Mouse (Mus musculus): Measurements from ENCODE around the gene Zeb2. TPM values are rescaled to one million over a fixed set of nuclear protein-coding genes. Genes with fewer than 3 reads are reported as not detected.

Gene Zeb2
- polyA plus RNA-seq, 1 experiment: 53.0 TPM

DNA sequence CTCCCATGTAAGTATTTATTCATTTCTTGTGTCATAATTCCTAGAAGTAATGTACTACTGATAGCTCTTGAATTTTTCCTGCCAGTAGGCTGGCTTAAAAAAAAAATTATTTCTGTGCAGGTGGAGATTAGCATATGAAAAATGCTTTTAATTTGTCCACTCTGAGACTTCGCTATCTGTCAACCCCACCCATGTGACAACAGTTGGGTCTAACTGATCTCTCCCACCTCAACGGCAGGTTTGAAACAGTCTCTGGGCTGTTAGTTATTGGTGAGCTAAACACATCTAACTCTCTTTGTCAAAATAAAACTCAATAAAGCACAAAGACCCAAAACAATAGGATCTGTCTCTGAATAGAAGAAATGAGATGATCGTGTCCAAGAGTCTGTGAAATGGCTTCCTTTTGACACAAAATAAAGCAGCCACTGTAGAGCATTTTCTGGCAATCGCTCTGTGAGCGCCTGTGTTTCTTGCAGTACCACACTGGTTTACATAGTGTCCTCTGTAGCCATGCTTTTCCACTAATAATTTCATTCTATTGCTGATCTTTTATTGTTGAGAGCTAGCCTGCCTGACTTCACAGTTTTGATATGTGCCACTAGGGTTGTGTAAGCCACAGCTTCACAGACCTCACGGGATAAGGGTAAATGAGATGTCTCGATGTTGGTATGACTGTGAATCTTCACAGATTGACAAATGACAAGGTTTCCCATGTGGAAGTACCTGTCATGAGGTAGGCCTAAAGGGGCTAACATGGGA lies 48.2 kb downstream of the Zeb2 start:
- Histone ChIP-seq H3K27ac (replicated peaks; ENCODE audit: low read depth, low read length) (0 out of 2 replicates have a peak overlapping the region, but pooled peaks have one; percentile 13), H3K4me3 (ENCODE audit: insufficient read depth, low read depth, low read length) (no peak overlapping the region), H3K4me1 (ENCODE audit: control insufficient read depth, insufficient read depth, insufficient read length, low read length) (peaks cover 7% of the 10 kb centered on the region)

DNA sequence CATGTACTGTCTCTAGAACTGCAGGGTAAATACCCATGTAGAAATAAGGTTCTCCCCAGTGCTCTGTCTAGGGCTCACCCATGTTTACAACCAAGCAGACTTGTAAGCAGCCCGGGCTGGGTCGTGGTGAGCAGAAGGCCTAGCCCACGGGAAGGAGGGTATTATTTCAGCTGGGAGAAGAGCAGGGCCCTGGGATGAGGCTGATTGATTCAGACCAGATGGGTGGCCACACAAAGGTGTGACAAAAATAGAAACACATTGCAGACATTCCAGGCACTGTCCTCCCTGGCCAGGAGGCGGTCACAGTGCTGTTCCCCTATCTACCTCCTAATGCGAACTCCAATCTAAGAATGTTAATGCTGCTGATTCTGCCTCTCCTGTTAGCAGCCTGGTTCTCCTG lies 50.1 kb downstream of the Zeb2 start:
- H3K27ac ChIP-seq (replicated peaks; ENCODE audit: low read depth, low read length): no peak overlapping the region
- H3K4me3 ChIP-seq (ENCODE audit: insufficient read depth, low read depth, low read length): no peak overlapping the region
- 0 out of 2 replicates have a peak, but pooled peaks cover 3% of the 10 kb centered on the region for H3K4me1 ChIP-seq (ENCODE audit: control insufficient read depth, insufficient read depth, insufficient read length, low read length)

GRCm38 (mm10) chr2:45063300-45063890 lies 53.8 kb downstream of the Zeb2 start:
- Histone ChIP-seq H3K4me3 (ENCODE audit: insufficient read depth, low read depth, low read length) (no peak overlapping the region), H3K27ac (replicated peaks; ENCODE audit: low read depth, low read length) (no peak overlapping the region), H3K4me1 (ENCODE audit: control insufficient read depth, insufficient read depth, insufficient read length, low read length) (peaks cover 5% of the 10 kb centered on the region; the same call in 1 of the 2 replicates)

DNA sequence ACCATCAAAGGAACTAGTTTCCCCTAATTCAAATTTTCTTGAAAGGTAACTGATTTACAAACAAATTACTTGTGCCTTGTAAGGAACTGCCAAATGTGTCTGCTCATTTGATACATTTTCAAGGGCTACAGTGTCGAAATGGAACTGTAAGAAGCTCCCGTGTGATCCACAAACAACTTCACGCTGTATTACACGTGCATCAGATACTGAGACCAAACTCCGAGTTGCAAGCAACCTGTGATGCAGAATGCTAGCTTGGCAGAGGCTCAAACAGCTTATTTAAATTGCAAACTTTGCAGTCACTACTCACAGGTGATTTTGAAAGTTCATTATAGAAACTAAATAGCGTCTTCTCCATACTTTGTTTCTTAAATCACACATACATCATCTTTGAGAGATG lies 55.1 kb downstream of the Zeb2 start:
- no peak overlapping the region for H3K4me3 ChIP-seq (ENCODE audit: insufficient read depth, low read depth, low read length)
- no peak overlapping the region for H3K27ac ChIP-seq (replicated peaks; ENCODE audit: low read depth, low read length)
- H3K4me1 ChIP-seq (ENCODE audit: control insufficient read depth, insufficient read depth, insufficient read length, low read length): peaks cover 6% of the 10 kb centered on the region; the same call in 1 of the 2 replicates

GRCm38 (mm10) chr2:45060768-45061167 lies 56.4 kb downstream of the Zeb2 start:
- Histone ChIP-seq H3K4me1 (ENCODE audit: control insufficient read depth, insufficient read depth, insufficient read length, low read length) (peaks cover 10% of the 10 kb centered on the region; the same call in 1 of the 2 replicates), H3K27ac (replicated peaks; ENCODE audit: low read depth, low read length) (no peak overlapping the region)

DNA sequence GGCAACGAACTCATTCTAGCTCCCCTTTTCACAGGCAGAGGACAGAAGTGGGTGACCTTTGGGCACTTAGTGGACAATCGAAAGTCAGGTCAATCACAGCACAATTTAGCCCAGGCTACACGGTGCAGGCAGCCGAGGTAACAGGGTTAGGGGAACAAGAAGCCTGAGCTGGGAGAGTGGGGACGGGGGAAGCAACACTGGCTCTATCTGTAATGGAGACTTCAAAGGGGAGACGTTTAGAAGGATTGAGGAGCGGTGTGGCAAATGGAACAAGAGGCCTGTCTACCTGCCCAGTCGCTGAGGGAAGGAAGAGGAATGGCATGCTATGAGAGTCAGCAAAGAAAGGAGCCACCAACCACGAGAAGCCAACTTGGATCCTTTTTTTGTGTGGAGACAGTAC lies 57.0 kb downstream of the Zeb2 start:
- H3K4me1 ChIP-seq (ENCODE audit: control insufficient read depth, insufficient read depth, insufficient read length, low read length): peaks cover 10% of the 10 kb centered on the region; the same call in 1 of the 2 replicates
- no peak overlapping the region for H3K27ac ChIP-seq (replicated peaks; ENCODE audit: low read depth, low read length)
- no peak overlapping the region for H3K4me3 ChIP-seq (ENCODE audit: insufficient read depth, low read depth, low read length)

More at GRCm38 (mm10) chr2:45060768-45061167, 56.4 kb downstream of the Zeb2 start:
- H3K4me3 ChIP-seq (ENCODE audit: insufficient read depth, low read depth, low read length): no peak overlapping the region

GRCm38 (mm10) chr2:45059599-45059998 lies 57.6 kb downstream of the Zeb2 start:
- Histone ChIP-seq H3K4me3 (ENCODE audit: insufficient read depth, low read depth, low read length) (no peak overlapping the region), H3K27ac (replicated peaks; ENCODE audit: low read depth, low read length) (no peak overlapping the region), H3K4me1 (ENCODE audit: control insufficient read depth, insufficient read depth, insufficient read length, low read length) (peaks cover 12% of the 10 kb centered on the region; the same call in 1 of the 2 replicates)

GRCm38 (mm10) chr2:45059010-45059409 lies 58.2 kb downstream of the Zeb2 start:
- Histone ChIP-seq H3K4me1 (ENCODE audit: control insufficient read depth, insufficient read depth, insufficient read length, low read length) (peaks cover 12% of the 10 kb centered on the region; the same call in 1 of the 2 replicates), H3K27ac (replicated peaks; ENCODE audit: low read depth, low read length) (no peak overlapping the region), H3K4me3 (ENCODE audit: insufficient read depth, low read depth, low read length) (no peak overlapping the region)

DNA sequence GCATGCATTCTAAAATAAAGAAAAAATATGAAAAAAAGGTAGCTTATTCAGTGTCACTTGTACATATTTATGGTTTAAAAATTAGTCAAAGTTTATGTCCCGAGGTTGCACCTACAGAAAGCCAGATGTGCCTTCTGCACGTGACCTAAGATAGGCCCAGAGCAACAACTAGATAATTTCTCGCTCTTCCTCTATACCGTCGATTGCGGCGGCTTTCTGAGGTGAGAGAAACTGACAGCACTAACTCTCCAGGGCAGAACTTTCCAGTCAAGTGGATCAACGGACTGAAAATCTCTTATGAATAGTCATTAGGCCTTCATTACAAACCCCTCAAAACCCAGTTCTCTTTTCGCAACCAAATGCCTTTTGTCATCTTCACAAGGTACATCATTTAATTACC lies 59.0 kb downstream of the Zeb2 start:
- no peak overlapping the region for H3K4me3 ChIP-seq (ENCODE audit: insufficient read depth, low read depth, low read length)
- H3K27ac ChIP-seq (replicated peaks; ENCODE audit: low read depth, low read length): no peak overlapping the region
- peaks cover 12% of the 10 kb centered on the region; the same call in 1 of the 2 replicates for H3K4me1 ChIP-seq (ENCODE audit: control insufficient read depth, insufficient read depth, insufficient read length, low read length)

DNA sequence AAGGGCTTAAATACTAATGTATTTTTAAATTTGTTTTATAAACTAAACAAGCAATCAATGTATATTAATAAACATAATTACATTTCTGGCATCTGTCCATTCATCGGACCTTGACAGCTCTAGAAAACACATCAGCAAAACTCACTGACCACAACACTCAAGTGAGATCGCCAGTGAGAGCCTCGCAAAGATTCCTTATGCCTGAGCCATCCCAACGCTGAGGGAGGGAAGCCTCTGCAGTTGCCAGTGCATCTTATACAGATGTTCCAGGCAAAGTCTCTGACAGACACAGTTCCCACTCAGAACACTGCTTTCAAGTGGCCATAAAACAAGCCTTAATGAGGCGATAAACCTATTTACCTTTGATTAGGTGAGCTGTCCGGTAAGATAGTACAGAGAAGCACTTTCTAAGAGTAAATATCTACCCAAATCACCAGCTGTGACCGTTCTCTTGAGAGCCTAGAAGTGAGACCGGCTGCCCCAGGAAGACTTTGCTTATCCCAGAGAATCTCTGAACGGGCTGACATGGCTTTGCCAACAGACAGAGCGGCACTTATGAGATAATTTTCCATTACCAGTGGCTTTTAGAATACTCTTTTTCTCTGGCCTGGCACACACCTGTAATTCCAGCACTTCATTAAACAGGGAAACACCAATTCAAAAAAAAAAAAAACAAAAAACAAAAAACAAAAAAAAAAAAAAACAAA lies 60.2 kb downstream of the Zeb2 start:
- Histone ChIP-seq H3K27ac (replicated peaks; ENCODE audit: low read depth, low read length) (no peak overlapping the region), H3K4me3 (ENCODE audit: insufficient read depth, low read depth, low read length) (no peak overlapping the region), H3K4me1 (ENCODE audit: control insufficient read depth, insufficient read depth, insufficient read length, low read length) (peaks cover 17% of the 10 kb centered on the region)

DNA sequence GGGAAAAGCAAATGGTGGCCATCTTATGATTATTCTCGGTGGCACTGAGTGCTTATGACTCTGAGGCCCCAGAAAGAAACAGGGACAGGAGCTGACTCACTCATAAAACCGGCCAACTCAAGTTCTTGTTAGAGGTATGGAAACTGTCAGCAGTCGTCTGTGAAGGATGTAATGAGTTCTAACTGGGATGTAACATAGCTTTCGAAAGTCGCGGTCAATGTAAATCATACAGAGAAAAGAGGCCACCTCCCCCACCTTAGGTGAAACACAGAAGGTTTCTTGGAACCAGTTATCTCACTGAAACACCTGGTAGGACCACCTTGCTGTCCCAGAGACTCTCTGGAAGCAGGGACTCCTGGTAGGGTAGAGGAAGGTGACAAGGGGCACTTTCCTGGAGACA lies 61.3 kb downstream of the Zeb2 start:
- no peak overlapping the region for H3K4me3 ChIP-seq (ENCODE audit: insufficient read depth, low read depth, low read length)
- H3K27ac ChIP-seq (replicated peaks; ENCODE audit: low read depth, low read length): no peak overlapping the region
- H3K4me1 ChIP-seq (ENCODE audit: control insufficient read depth, insufficient read depth, insufficient read length, low read length): peaks cover 17% of the 10 kb centered on the region

GRCm38 (mm10) chr2:45055034-45055615 lies 62.1 kb downstream of the Zeb2 start:
- peaks cover 18% of the 10 kb centered on the region for H3K4me1 ChIP-seq (ENCODE audit: control insufficient read depth, insufficient read depth, insufficient read length, low read length)
- no peak overlapping the region for H3K4me3 ChIP-seq (ENCODE audit: insufficient read depth, low read depth, low read length)
- H3K27ac ChIP-seq (replicated peaks; ENCODE audit: low read depth, low read length): no peak overlapping the region

DNA sequence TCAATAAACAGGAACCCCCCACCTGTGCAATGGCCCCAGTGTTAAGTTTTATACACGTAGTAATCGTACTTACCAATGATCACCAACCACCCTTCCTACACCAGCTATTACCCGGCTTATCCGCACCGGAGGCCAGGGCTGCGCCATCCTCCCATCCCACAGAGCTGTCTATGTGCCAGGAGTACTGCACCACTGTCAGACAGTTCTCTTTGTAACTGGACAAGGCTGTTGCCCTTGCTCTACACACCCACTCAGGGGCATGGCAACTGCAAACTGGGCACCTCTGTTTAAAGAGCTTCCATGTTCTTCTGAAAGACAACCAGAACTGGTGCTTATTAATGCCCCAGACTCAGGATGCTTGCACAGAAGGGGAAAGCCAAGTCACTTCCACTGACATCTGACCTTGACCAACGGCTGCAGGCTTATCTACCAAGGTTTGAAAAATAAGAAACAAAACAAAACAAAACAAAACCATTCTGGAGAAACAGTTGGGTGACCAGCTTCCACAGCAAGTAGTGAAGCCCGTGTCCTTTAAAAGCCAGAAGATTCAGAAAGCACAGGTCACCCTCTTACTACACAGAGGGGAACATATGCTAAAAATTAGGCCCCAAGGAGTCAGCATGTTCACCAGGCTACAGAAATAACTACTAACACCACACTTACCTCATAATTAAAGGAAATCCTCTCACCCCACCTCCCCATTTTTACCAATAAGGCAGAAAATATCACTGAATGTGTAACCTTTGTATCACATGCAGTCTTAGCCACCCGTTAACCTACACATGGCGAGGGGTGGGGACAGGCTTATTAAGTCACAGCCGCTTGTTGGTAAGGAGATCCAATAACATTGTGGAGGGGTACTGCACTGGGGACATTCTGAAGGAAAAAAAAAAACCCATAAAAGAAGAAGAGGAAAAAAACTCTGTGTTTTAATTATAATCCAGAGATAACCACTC lies 62.8 kb downstream of the Zeb2 start:
- H3K4me1 ChIP-seq (ENCODE audit: control insufficient read depth, insufficient read depth, insufficient read length, low read length): peaks cover 19% of the 10 kb centered on the region
- H3K4me3 ChIP-seq (ENCODE audit: insufficient read depth, low read depth, low read length): no peak overlapping the region
- 0 out of 2 replicates have a peak overlapping the region, but pooled peaks have one; percentile 21 for H3K27ac ChIP-seq (replicated peaks; ENCODE audit: low read depth, low read length)

DNA sequence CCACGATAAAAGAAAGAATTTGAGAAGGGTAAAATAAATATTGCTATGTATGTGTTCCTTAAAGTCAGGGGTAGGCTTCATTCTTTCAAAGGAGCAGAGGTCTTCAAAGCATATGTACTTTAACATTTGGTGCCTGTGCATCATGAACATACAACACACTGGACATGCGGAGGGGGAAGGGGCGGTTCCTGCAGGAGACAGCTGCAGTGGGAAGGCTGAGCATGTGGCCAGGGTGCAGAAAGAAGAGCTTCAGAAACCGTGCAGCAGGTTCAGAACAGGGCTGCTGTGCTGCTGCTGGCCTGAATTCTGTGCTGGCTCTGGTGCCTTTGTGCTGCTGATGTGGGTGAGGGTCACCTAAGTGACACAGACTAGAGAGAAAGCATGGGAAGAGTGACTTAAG lies 64.6 kb downstream of the Zeb2 start:
- Histone ChIP-seq H3K27ac (replicated peaks; ENCODE audit: low read depth, low read length) (no peak overlapping the region), H3K4me3 (ENCODE audit: insufficient read depth, low read depth, low read length) (no peak overlapping the region), H3K4me1 (ENCODE audit: control insufficient read depth, insufficient read depth, insufficient read length, low read length) (peaks cover 21% of the 10 kb centered on the region)

All from brown adipose tissue, adult 24 weeks (tissue).